Mouse (Mus musculus) heart, embryonic 16.5 days (tissue): ENCODE measurements around the gene Tnk2. TPM values are rescaled to one million over a fixed set of nuclear protein-coding genes. Genes with fewer than 3 reads are reported as not detected.
"Not testable (repeated sequence)": the region's sequence is repeated elsewhere in the genome, so short reads cannot be mapped to it uniquely, and the experiment has no call there.

Source experiments
- ATAC-seq: fragments of 200-750 bp; cut with Nextera tagmentation; replicated peaks from 2 replicates; pipeline ENCODE4 v1.8.0; 2017; ENCODE audit warnings: moderate number of reproducible peaks; ENCODE audit not compliant: insufficient read depth, low FRiP score; ENCODE audit errors: extremely low read depth
- H3K27ac ChIP-seq: fragments of 300-500 bp; sonication (generic); 2 replicates; pipeline ENCODE4 v1.5.1; 2014; ENCODE audit warnings: mild to moderate bottlenecking, low read length, control low read depth, moderate library complexity
- H3K27me3 ChIP-seq: fragments of 300-500 bp; sonication (generic); 2 replicates; pipeline ENCODE4 v1.6.1; 2014; ENCODE audit warnings: low read length, mixed read lengths; ENCODE audit not compliant: control insufficient read depth, insufficient read depth
- H3K36me3 ChIP-seq: fragments of 300-500 bp; sonication (generic); 2 replicates; pipeline ENCODE4 v1.6.1; 2014; ENCODE audit not compliant: control insufficient read depth, insufficient read depth
- H3K4me1 ChIP-seq: fragments of 300-500 bp; sonication (generic); 2 replicates; pipeline ENCODE4 v1.6.1; 2014; ENCODE audit warnings: low read length, mixed read lengths; ENCODE audit not compliant: control insufficient read depth, insufficient read depth
- H3K4me2 ChIP-seq: fragments of 300-500 bp; sonication (generic); 2 replicates; pipeline ENCODE4 v1.6.1; 2014; ENCODE audit warnings: low read depth, mild to moderate bottlenecking, control low read depth, low read length
- H3K4me3 ChIP-seq: fragments of 300-500 bp; sonication (generic); 2 replicates; pipeline ENCODE4 v1.5.1; 2014; ENCODE audit warnings: mild to moderate bottlenecking, control low read depth, low read length
- H3K9ac ChIP-seq: fragments of 300-500 bp; sonication (generic); 2 replicates; pipeline ENCODE4 v1.6.1; 2014; ENCODE audit warnings: low read length, control low read depth
- H3K9me3 ChIP-seq: fragments of 300-500 bp; sonication (generic); replicated peaks from 2 replicates; pipeline ENCODE4 v1.6.1; 2016; ENCODE audit warnings: low read length; ENCODE audit not compliant: control insufficient read depth
- WGBS: fragments of 180-500 bp; shearing (Covaris S2); extraction: QIAGEN DNeasy Blood & Tissue Kit; methylation state at CpG from one replicate; pipeline ENCODE4 v1.1.7; 2014; 5-methylcytosine and 5-hydroxymethylcytosine counted together
- polyA plus RNA-seq: library from polyadenylated mRNA; unstranded; fragments of >200 nt; fragmentation: Nextera tagmentation; extraction: Ambion mirVana; gene quantifications from 2 replicates; pipeline ENCODE4 v1.2.1, GENCODE M21; 2015

Gene Tnk2
- polyA plus RNA-seq, 1 experiment from 2014 or later, result 9.0 TPM

- Histone ChIP-seq H3K9ac (no peak overlapping the region), H3K36me3 (peaks cover 31% of the 10 kb centered on the region), H3K4me2 (no peak overlapping the region), H3K4me3 (no peak overlapping the region), H3K4me1 (no peaks in the 10 kb centered on the region), H3K27ac (no peak overlapping the region), H3K27me3 (no peaks in the 10 kb centered on the region), H3K9me3 (no peaks in the 10 kb centered on the region)
- no peak for ATAC-seq
- WGBS, result 87% methylated on average over 4 of the region's 4 CpGs
Observed at GRCm38 (mm10) chr16:32632328-32632824, 11.3 kb upstream of the Tnk2 start.

DNA sequence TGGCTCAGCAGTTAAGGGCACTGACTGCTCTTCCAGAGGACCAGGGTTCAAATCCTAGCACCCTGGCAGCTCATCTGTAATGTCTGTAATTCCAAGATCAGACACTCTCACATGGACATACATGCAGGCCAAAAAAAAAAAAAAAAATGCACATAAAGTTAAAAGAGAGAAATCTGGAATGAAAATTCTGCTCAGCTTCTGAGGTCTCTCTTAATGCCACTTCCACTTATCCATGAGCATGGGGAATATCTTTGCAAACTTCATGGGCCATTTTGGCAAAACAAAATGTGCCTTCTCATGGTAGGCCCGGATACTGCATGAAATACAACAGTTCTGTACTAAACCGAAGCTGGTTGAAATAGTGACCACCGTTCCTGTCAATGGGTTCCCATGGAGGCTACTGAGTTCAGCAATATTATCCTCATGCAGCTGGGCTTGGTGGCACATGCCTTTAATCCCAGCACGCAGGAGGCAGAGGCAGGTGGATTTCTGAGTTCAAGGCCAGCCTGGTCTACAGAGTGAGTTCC is 10.1 kb upstream of the Tnk2 start:
- Histone ChIP-seq H3K9me3 (no peaks in the 10 kb centered on the region), H3K4me3 (no peak overlapping the region), H3K27ac (no peak overlapping the region), H3K27me3 (no peaks in the 10 kb centered on the region), H3K4me2 (no peak overlapping the region), H3K36me3 (peaks cover 23% of the 10 kb centered on the region), H3K4me1 (peaks cover under 1% of the 10 kb centered on the region; the same call in 1 of the 2 replicates), H3K9ac (no peak overlapping the region)
- ATAC-seq, result no peak
- WGBS, result 88% methylated on average over 4 of the region's 4 CpGs

GRCm38 (mm10) chr16:32634183-32634582 is 9.5 kb upstream of the Tnk2 start:
- Histone ChIP-seq H3K9me3 (no peaks in the 10 kb centered on the region), H3K36me3 (peaks cover 18% of the 10 kb centered on the region), H3K4me3 (no peak overlapping the region), H3K27ac (no peak overlapping the region), H3K4me1 (peaks cover 2% of the 10 kb centered on the region; the same call in 1 of the 2 replicates), H3K27me3 (no peaks in the 10 kb centered on the region), H3K4me2 (no peak overlapping the region), H3K9ac (no peak overlapping the region)
- ATAC-seq, result no peak
- WGBS, result 78% methylated on average over 5 of the region's 5 CpGs

DNA sequence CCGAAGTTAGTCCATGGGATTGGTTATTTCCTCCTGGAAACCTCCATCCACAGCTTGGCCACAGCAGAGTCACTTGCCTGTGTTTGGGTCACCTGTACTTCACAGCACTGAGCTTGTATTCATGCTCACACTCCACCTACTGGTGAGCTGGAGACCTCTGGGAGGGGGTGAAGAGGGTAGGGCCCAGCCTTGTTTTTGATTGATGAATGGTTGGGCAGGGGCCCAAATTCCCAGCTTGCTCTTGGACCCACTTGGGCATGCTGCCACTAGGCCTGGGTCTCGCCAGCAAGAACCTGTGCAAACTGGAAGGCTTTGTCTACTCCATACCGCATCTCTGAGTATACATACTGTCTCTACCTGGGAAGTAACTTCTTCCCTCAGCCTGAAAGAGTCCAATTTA is 8.4 kb upstream of the Tnk2 start:
- H3K4me3 ChIP-seq, result no peak overlapping the region
- no peaks in the 10 kb centered on the region for H3K27me3 ChIP-seq
- WGBS, result 65% methylated on average over 3 of the region's 3 CpGs
- no peak overlapping the region for H3K27ac ChIP-seq
- ATAC-seq, result no peak
- peaks cover 5% of the 10 kb centered on the region for H3K4me1 ChIP-seq
- no peak overlapping the region for H3K9ac ChIP-seq
- H3K4me2 ChIP-seq, result no peak overlapping the region
- no peaks in the 10 kb centered on the region for H3K9me3 ChIP-seq
- H3K36me3 ChIP-seq, result peaks cover 7% of the 10 kb centered on the region

DNA sequence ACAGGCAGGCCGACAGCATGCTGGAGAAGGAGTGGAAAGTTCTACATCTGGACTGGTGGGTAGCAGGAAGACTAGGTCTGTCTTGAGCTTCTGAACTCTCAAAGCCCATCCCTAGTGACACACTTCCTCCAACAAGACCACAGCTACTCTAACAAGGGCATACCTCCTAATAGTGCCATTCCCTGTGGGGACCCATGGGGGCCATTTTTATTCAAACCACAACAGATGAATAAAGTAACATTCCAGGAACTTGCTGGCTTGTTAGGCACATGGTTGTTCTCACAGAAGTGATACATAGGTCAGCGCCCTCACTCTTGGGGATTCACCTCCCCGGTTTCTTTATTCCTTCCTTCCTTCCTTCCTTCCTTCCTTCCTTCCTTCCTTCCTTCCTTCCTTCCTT is 7.3 kb upstream of the Tnk2 start:
- H3K9ac ChIP-seq, result no peak overlapping the region
- H3K9me3 ChIP-seq, result no peaks in the 10 kb centered on the region
- H3K4me1 ChIP-seq, result peaks cover 5% of the 10 kb centered on the region
- WGBS, result 87% methylated on average over 3 of the region's 3 CpGs
- H3K27me3 ChIP-seq, result no peaks in the 10 kb centered on the region
- 0 out of 2 replicates have a peak, but pooled peaks cover 2% of the 10 kb centered on the region for H3K36me3 ChIP-seq
- H3K27ac ChIP-seq, result no peak overlapping the region
- ATAC-seq, result no peak
- no peak overlapping the region for H3K4me3 ChIP-seq
- H3K4me2 ChIP-seq, result no peak overlapping the region

DNA sequence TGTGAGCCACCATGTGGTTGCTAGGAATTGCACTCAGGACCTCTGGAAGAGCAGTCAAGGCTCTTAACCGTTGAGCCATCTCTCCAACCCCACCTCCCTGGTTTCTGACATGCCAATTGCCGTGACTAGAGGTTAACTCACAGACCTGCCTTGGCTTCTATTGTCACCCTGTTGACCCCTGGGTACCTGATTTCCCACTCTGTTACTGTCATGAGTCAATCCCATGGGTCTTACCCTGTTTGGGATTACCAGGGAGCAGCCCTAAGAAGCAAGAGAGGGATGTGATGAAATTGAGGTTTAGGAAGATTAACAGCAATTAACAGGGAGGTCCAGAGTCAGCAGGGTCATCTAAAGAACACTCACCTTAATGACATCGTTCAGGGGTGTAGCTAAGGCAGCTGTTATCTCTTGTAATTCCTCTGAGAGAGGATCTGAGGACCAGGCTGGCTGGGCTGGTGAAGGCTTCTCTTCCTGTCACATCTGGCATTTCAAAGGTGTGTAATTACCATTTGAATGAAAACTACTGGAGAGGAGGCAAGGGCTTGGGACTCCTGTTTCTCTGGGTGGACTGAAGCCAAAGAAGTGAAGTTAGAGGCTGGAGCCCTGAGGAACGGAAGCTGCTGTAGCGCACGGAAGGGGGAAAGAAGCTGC is 6.7 kb upstream of the Tnk2 start:
- Histone ChIP-seq H3K4me1 (peaks cover 5% of the 10 kb centered on the region), H3K9ac (no peak overlapping the region), H3K9me3 (no peaks in the 10 kb centered on the region), H3K27me3 (no peaks in the 10 kb centered on the region), H3K27ac (no peak overlapping the region), H3K4me2 (no peak overlapping the region), H3K36me3 (no peaks in the 10 kb centered on the region), H3K4me3 (no peak overlapping the region)
- no peak for ATAC-seq
- WGBS, result 35% methylated on average over 6 of the region's 6 CpGs

DNA sequence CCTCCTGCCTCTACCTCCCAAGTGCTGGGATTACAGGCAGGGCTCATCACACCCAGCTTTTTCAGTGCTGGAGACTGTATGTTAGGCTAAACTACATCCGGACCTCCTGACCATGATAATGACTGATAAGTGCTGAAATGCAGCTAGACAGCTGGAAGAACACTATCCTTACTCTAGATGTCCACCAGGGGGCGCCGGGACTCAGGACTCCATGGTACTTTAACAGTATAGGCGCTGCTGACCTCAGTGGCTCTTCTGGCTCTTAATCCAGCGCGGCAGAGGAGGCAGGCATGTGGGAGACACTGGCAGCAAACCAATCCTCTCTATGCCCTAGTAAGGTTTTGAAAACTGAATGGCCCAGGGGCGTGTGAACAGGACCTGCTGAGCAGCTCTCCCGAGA is 5.2 kb upstream of the Tnk2 start:
- H3K36me3 ChIP-seq, result no peaks in the 10 kb centered on the region
- no peaks in the 10 kb centered on the region for H3K9me3 ChIP-seq
- 7% methylated on average over 8 of the region's 8 CpGs for WGBS
- no peak overlapping the region for H3K4me3 ChIP-seq
- no peak overlapping the region for H3K27ac ChIP-seq
- no peak overlapping the region for H3K9ac ChIP-seq
- ATAC-seq, result 0 out of 2 replicates have a peak, but pooled peaks have one; percentile 33
- no peaks in the 10 kb centered on the region for H3K27me3 ChIP-seq
- H3K4me2 ChIP-seq, result no peak overlapping the region
- peaks cover 5% of the 10 kb centered on the region for H3K4me1 ChIP-seq

DNA sequence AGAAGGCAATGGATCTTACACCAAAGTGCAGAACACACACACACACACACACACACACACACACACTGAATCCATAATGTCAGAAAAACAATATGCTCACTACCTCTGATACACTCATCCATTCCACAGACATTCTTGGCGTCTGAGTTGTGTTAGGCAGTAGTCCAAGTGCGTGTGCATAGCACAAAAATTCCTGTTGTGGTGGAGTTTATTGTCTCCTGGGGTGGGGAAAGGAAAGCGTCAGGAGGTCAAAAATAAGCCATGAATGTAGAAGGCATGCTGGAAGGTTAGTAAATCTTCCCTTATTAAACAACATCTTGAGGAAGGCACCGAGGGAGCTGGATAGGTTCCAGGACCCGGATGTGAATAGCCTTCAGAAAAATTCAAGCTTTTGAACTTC is 3.6 kb upstream of the Tnk2 start:
- H3K9ac ChIP-seq, result no peak overlapping the region
- H3K4me2 ChIP-seq, result no peak overlapping the region
- H3K9me3 ChIP-seq, result no peaks in the 10 kb centered on the region
- H3K27ac ChIP-seq, result peak overlapping the region; percentile 10; the same call in 1 of the 2 replicates
- peaks cover 12% of the 10 kb centered on the region for H3K4me1 ChIP-seq
- WGBS, result 41% methylated on average over 5 of the region's 5 CpGs
- H3K4me3 ChIP-seq, result no peak overlapping the region
- no peaks in the 10 kb centered on the region for H3K27me3 ChIP-seq
- H3K36me3 ChIP-seq, result no peaks in the 10 kb centered on the region
- no peak for ATAC-seq

GRCm38 (mm10) chr16:32640683-32641082 is 3.0 kb upstream of the Tnk2 start:
- ATAC-seq, H3K27ac ChIP-seq, H3K36me3 ChIP-seq, H3K4me3 ChIP-seq, H3K4me2 ChIP-seq, H3K9ac ChIP-seq, H3K9me3 ChIP-seq, H3K27me3 ChIP-seq: not testable (repeated sequence)
- peaks cover 18% of the 10 kb centered on the region for H3K4me1 ChIP-seq
- WGBS, result 60% methylated on average over 2 of the region's 2 CpGs
